Mouse (Mus musculus): ENCODE results near the gene Snx8.

- TF ChIP-seq CTCF (IDR thresholded peaks at IDR 0.05) (no peak), POLR2A (IDR thresholded peaks at IDR 0.05; ENCODE audit: insufficient read depth, low read depth, low read length) (no peak), EP300 (IDR thresholded peaks at IDR 0.05; ENCODE audit: insufficient read depth, low read depth, low read length) (no peak)
Measured at GRCm38 (mm10) chr5:140382688-140383087, 6.4 kb downstream of the Snx8 start.
